Mouse (Mus musculus) liver, embryonic 12.5 days (tissue): ENCODE results near the gene Olfr2. TPM values are rescaled to one million over a fixed set of nuclear protein-coding genes. Genes with fewer than 3 reads are reported as not detected.
"Not testable (repeated sequence)": the region's sequence is repeated elsewhere in the genome, so short reads cannot be mapped to it uniquely, and the experiment has no call there.

Experiments used
- ATAC-seq: fragments of 200-750 bp; cut with Nextera tagmentation; 2 replicates; pipeline ENCODE4 v1.8.0; 2017; ENCODE audit warnings: moderate number of reproducible peaks, mild to moderate bottlenecking, moderate library complexity
- H3K27ac ChIP-seq: fragments of 300-500 bp; sonication (generic); 2 replicates; pipeline ENCODE4 v1.5.1; 2016; ENCODE audit warnings: mild to moderate bottlenecking
- H3K27me3 ChIP-seq: fragments of 300-500 bp; sonication (generic); replicated peaks from 2 replicates; pipeline ENCODE4 v1.6.1; 2016; ENCODE audit warnings: mild to moderate bottlenecking, moderate library complexity
- H3K36me3 ChIP-seq: fragments of 300-500 bp; sonication (generic); 2 replicates; pipeline ENCODE4 v1.6.1; 2016; ENCODE audit warnings: mild to moderate bottlenecking, moderate library complexity
- H3K4me1 ChIP-seq: fragments of 300-500 bp; sonication (generic); 2 replicates; pipeline ENCODE4 v1.6.1; 2016
- H3K4me2 ChIP-seq: fragments of 300-500 bp; sonication (generic); 2 replicates; pipeline ENCODE4 v1.6.1; 2016; ENCODE audit warnings: mild to moderate bottlenecking, moderate library complexity
- H3K4me3 ChIP-seq: fragments of 300-500 bp; sonication (generic); 2 replicates; pipeline ENCODE4 v1.5.1; 2016; ENCODE audit warnings: mild to moderate bottlenecking, moderate library complexity
- H3K9ac ChIP-seq: fragments of 300-500 bp; sonication (generic); 2 replicates; pipeline ENCODE4 v1.6.1; 2016; ENCODE audit warnings: mild to moderate bottlenecking, moderate library complexity
- H3K9me3 ChIP-seq: fragments of 300-500 bp; sonication (generic); replicated peaks from 2 replicates; pipeline ENCODE4 v1.6.1; 2016; ENCODE audit warnings: mild to moderate bottlenecking, moderate library complexity
- WGBS: fragments of 180-500 bp; shearing (Covaris S2); methylation state at CpG from one replicate; pipeline ENCODE4 v1.1.7; 2016; ENCODE audit not compliant: insufficient replicate concordance; 5-methylcytosine and 5-hydroxymethylcytosine counted together
- polyA plus RNA-seq: library from polyadenylated mRNA; unstranded; fragments of >200 nt; fragmentation: Nextera tagmentation; extraction: Ambion mirVana; gene quantifications from 2 replicates; pipeline ENCODE4 v1.2.1, GENCODE M21; 2016

The Olfr2 gene
- polyA plus RNA-seq, result not detected in 2 replicates

- H3K9ac ChIP-seq, result no peak within 1 kb of the TSS
- no peaks in the 10 kb centered on the region for H3K36me3 ChIP-seq
- no peaks in the 10 kb centered on the region for H3K27me3 ChIP-seq
- WGBS, result 36% methylated on average over 1 of the region's 1 CpGs
- H3K4me1 ChIP-seq, result no peaks in the 10 kb centered on the region
- H3K9me3 ChIP-seq, result no peaks in the 10 kb centered on the region
- no peak within 1 kb of the TSS for H3K4me2 ChIP-seq
- H3K4me3 ChIP-seq, result no peak within 1 kb of the TSS
- H3K27ac ChIP-seq, result no peak within 1 kb of the TSS
- ATAC-seq, result no peak
Observed at GRCm38 (mm10) chr7:107005972-107006371, at the start of gene Olfr2. TSS of gene Olfr2 (minus strand) at chr7:107006072.

GRCm38 (mm10) chr7:107047578-107047977, 41.7 kb upstream of the Olfr2 start:
- H3K4me1 ChIP-seq, result no peaks in the 10 kb centered on the region
- no peaks in the 10 kb centered on the region for H3K36me3 ChIP-seq
- ATAC-seq, result no peak
- no peak overlapping the region for H3K27ac ChIP-seq
- H3K9me3 ChIP-seq, result no peaks in the 10 kb centered on the region
- WGBS, result 36% methylated on average over 3 of the region's 3 CpGs
- H3K27me3 ChIP-seq, result no peaks in the 10 kb centered on the region
- no peak overlapping the region for H3K4me2 ChIP-seq
- H3K9ac ChIP-seq, result no peak overlapping the region
- H3K4me3 ChIP-seq, result no peak overlapping the region

- H3K27me3 ChIP-seq, result no peaks in the 10 kb centered on the region
- no peaks in the 10 kb centered on the region for H3K9me3 ChIP-seq
- no peak for ATAC-seq
- H3K4me3 ChIP-seq, result no peak overlapping the region
- no peak overlapping the region for H3K4me2 ChIP-seq
- under 1% methylated on average over 5 of the region's 5 CpGs for WGBS
- H3K4me1 ChIP-seq, result no peaks in the 10 kb centered on the region
- H3K27ac ChIP-seq, result no peak overlapping the region
- no peaks in the 10 kb centered on the region for H3K36me3 ChIP-seq
- H3K9ac ChIP-seq, result no peak overlapping the region
Observed at GRCm38 (mm10) chr7:107045833-107046232, 40.0 kb upstream of the Olfr2 start.

- no peaks in the 10 kb centered on the region for H3K27me3 ChIP-seq
- no peaks in the 10 kb centered on the region for H3K36me3 ChIP-seq
- H3K27ac ChIP-seq, result no peak overlapping the region
- ATAC-seq, result no peak
- H3K9ac ChIP-seq, result no peak overlapping the region
- H3K4me3 ChIP-seq, result no peak overlapping the region
- H3K4me1 ChIP-seq, result no peaks in the 10 kb centered on the region
- WGBS, result 46% methylated on average over 1 of the region's 1 CpGs
- H3K4me2 ChIP-seq, result no peak overlapping the region
- H3K9me3 ChIP-seq, result no peaks in the 10 kb centered on the region
Observed at GRCm38 (mm10) chr7:107044407-107044806, 38.5 kb upstream of the Olfr2 start.

- no peak overlapping the region for H3K9ac ChIP-seq
- no peak overlapping the region for H3K27ac ChIP-seq
- ATAC-seq, result no peak
- H3K36me3 ChIP-seq, result no peaks in the 10 kb centered on the region
- H3K4me2 ChIP-seq, result no peak overlapping the region
- no peaks in the 10 kb centered on the region for H3K9me3 ChIP-seq
- no peaks in the 10 kb centered on the region for H3K4me1 ChIP-seq
- H3K27me3 ChIP-seq, result no peaks in the 10 kb centered on the region
- 68% methylated on average over 3 of the region's 3 CpGs for WGBS
- no peak overlapping the region for H3K4me3 ChIP-seq
Observed at GRCm38 (mm10) chr7:107043136-107043535, 37.3 kb upstream of the Olfr2 start.

- no peak overlapping the region for H3K27ac ChIP-seq
- H3K27me3 ChIP-seq, result no peaks in the 10 kb centered on the region
- H3K4me2 ChIP-seq, result no peak overlapping the region
- H3K4me1 ChIP-seq, result no peaks in the 10 kb centered on the region
- 38% methylated on average over 2 of the region's 2 CpGs for WGBS
- ATAC-seq, result no peak
- H3K9ac ChIP-seq, result no peak overlapping the region
- H3K9me3 ChIP-seq, result no peaks in the 10 kb centered on the region
- no peak overlapping the region for H3K4me3 ChIP-seq
- no peaks in the 10 kb centered on the region for H3K36me3 ChIP-seq
Observed at GRCm38 (mm10) chr7:107039934-107040563, 34.2 kb upstream of the Olfr2 start.

GRCm38 (mm10) chr7:107030874-107031273, 25.0 kb upstream of the Olfr2 start, which contains the start of gene Olfr713:
TSS of gene Olfr713 (plus strand) at chr7:107031174.
- no peak within 1 kb of the TSS for H3K27ac ChIP-seq
- H3K36me3 ChIP-seq, result no peaks in the 10 kb centered on the region
- no peak for ATAC-seq
- H3K4me2 ChIP-seq, result no peak within 1 kb of the TSS
- H3K27me3 ChIP-seq, result no peaks in the 10 kb centered on the region
- H3K4me1 ChIP-seq, result no peaks in the 10 kb centered on the region
- H3K9ac ChIP-seq, result no peak within 1 kb of the TSS
- no peaks in the 10 kb centered on the region for H3K9me3 ChIP-seq
- H3K4me3 ChIP-seq, result no peak within 1 kb of the TSS
- WGBS, result 71% methylated on average over 1 of the region's 1 CpGs

- Histone ChIP-seq H3K9me3 (no peaks in the 10 kb centered on the region), H3K4me1 (no peaks in the 10 kb centered on the region), H3K4me2 (no peak overlapping the region), H3K9ac (no peak overlapping the region), H3K36me3 (no peaks in the 10 kb centered on the region), H3K4me3 (no peak overlapping the region), H3K27me3 (no peaks in the 10 kb centered on the region), H3K27ac (no peak overlapping the region)
- ATAC-seq, result no peak
- WGBS, result 12% methylated on average over 3 of the region's 3 CpGs
Observed at GRCm38 (mm10) chr7:107004169-107004568, 1.7 kb downstream of the Olfr2 start.

- ATAC-seq, result no peak
- no peaks in the 10 kb centered on the region for H3K36me3 ChIP-seq
- no peak overlapping the region for H3K9ac ChIP-seq
Observed at GRCm38 (mm10) chr7:107000798-107001197, 5.1 kb downstream of the Olfr2 start.

GRCm38 (mm10) chr7:106985236-106985635, 20.6 kb downstream of the Olfr2 start:
- H3K36me3 ChIP-seq, result no peaks in the 10 kb centered on the region
- H3K27me3 ChIP-seq, result no peaks in the 10 kb centered on the region
- no peak overlapping the region for H3K4me2 ChIP-seq
- H3K4me3 ChIP-seq, result no peak overlapping the region
- H3K9ac ChIP-seq, result no peak overlapping the region
- ATAC-seq, result no peak
- 82% methylated on average over 3 of the region's 3 CpGs for WGBS
- no peaks in the 10 kb centered on the region for H3K4me1 ChIP-seq
- H3K9me3 ChIP-seq, result no peaks in the 10 kb centered on the region
- no peak overlapping the region for H3K27ac ChIP-seq

More at GRCm38 (mm10) chr7:107000798-107001197, 5.1 kb downstream of the Olfr2 start:
- Histone ChIP-seq H3K27me3 (no peaks in the 10 kb centered on the region), H3K9me3 (no peaks in the 10 kb centered on the region), H3K4me1 (no peaks in the 10 kb centered on the region), H3K4me2 (no peak overlapping the region), H3K27ac (no peak overlapping the region), H3K4me3 (no peak overlapping the region)
- 79% methylated on average over 7 of the region's 7 CpGs for WGBS

- no peaks in the 10 kb centered on the region for H3K27me3 ChIP-seq
- H3K4me3 ChIP-seq, result no peak within 1 kb of the TSS
- H3K4me2 ChIP-seq, result no peak within 1 kb of the TSS
- 31% methylated on average over 1 of the region's 1 CpGs for WGBS
- no peak within 1 kb of the TSS for H3K9ac ChIP-seq
- no peak within 1 kb of the TSS for H3K27ac ChIP-seq
- ATAC-seq, result no peak
- no peaks in the 10 kb centered on the region for H3K36me3 ChIP-seq
- no peaks in the 10 kb centered on the region for H3K9me3 ChIP-seq
- no peaks in the 10 kb centered on the region for H3K4me1 ChIP-seq
Observed at GRCm38 (mm10) chr7:106975353-106975752, 30.5 kb downstream of the Olfr2 start, which contains the start of gene Olfr711. TSS of gene Olfr711 (minus strand) at chr7:106975453.

GRCm38 (mm10) chr7:106967503-106967902, 38.4 kb downstream of the Olfr2 start:
- H3K9me3 ChIP-seq, H3K36me3 ChIP-seq, ATAC-seq, H3K4me3 ChIP-seq, H3K4me1 ChIP-seq, H3K4me2 ChIP-seq, H3K27ac ChIP-seq, H3K9ac ChIP-seq, H3K27me3 ChIP-seq: not testable (repeated sequence)

- Histone ChIP-seq H3K27ac (no peak within 1 kb of the TSS), H3K36me3 (no peaks in the 10 kb centered on the region), H3K9me3 (no peaks in the 10 kb centered on the region), H3K4me2 (no peak within 1 kb of the TSS), H3K27me3 (no peaks in the 10 kb centered on the region), H3K4me3 (no peak within 1 kb of the TSS), H3K9ac (no peak within 1 kb of the TSS), H3K4me1 (no peaks in the 10 kb centered on the region)
- 57% methylated on average over 1 of the region's 1 CpGs for WGBS
- ATAC-seq, result no peak
Observed at GRCm38 (mm10) chr7:106963837-106964236, 42.0 kb downstream of the Olfr2 start, which contains the start of gene Olfr6. TSS of gene Olfr6 (minus strand) at chr7:106963937.
